Mouse (Mus musculus) c-Kit-positive CD71-positive TER-119-negative erythroid progenitor cells, embryonic 14.5 days (primary cell): ENCODE data around the gene Pdp2.
"Not testable (repeated sequence)": the region's sequence is repeated elsewhere in the genome, so short reads cannot be mapped to it uniquely, and the experiment has no call there.

Source experiments
- DNase-seq: peaks from one replicate; pipeline ENCODE4 v3.0.0-alpha.2; 2013; ENCODE audit warnings: low read depth

Pdp2 gene

GRCm38 (mm10) chr8:104591133-104591834 lies at the start of gene Pdp2:
Pdp2 (plus strand) TSS chr8:104591451.
- DNase-seq, result peak; percentile 93

DNA sequence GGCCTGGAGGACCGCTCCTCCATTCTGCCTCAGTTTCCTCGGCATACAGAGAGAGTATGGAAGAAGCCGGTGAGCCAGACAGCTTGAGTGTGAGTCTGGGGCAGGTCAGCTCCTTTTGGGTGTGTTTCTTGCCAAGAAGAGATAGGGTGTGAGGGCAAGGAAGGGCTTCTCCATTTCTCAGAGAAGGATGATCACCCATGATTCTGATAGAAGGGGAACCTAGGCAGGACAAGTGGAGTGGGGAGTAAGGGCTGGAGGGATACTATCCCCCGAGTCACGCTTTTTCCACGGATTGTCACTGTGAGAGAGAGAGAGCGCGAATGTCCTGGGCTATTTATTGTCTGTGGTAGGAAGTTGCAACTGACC lies 49.8 kb upstream of the Pdp2 start:
- no peak for DNase-seq

DNA sequence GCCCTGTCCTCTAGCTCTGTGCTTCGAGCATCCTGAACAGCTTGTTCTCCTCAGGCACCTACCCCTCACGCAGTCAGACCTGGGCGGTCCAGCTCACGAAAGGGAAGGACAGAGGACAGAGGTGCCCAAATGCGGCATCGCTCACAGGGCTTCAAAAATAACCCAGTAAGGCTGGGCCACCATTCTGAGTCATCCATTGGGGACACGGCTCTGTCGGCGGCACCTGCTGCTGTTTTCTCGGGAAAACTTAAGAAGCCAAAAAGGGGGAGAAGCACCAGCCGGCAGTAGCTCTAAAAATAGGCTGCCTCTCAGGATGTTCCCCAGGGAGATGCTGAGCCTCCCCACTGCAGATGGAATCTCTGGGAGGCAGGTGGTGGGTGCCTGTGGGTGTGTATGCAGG lies 49.1 kb upstream of the Pdp2 start:
- DNase-seq, result no peak

DNA sequence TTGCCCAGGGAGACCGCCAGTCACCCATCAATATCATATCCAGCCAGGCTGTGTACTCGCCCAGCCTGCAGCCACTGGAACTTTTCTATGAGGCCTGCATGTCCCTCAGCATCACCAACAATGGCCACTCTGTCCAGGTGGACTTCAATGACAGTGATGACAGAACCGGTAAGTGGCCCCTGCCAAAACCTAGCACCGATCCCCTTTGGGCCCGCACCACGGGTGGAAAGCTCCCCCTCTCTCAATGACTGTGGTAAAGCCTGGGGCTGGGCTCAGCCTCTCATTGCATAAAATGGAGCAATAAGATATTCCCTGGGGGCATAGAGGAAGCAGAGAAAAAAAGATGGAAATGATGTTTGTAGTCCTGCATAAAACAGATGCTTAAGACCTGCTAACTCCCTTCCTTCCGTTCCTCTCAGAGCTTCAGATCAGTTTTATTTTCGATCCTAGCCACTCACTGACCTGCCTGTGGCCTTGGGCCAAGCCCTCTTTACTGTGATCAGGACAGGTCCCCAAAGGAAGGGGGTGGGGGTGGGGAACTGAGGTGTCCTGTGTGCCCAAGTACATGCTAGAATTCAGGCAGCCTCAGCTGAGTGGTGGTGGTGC lies 47.7 kb upstream of the Pdp2 start:
- no peak for DNase-seq

DNA sequence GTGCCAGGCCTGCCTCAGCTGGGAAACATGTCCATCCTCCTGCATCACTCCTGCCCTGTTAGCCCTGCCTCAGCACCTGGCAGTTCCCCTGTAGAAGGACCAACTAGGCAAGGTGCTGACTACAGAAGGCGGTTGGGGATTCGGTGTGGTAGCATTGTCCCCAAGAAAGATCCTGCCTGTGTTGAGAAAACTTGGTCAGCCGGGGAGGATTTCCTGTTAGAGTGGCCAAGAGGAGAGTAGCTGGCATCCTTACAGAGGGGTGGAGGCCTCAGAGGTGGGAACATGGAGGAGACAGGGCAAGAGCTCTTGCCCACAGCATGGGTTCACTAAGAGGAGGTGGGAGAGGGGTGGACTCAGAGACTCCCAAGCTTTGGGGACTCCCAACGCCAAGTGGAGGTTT lies 36.1 kb upstream of the Pdp2 start:
- DNase-seq, result no peak

DNA sequence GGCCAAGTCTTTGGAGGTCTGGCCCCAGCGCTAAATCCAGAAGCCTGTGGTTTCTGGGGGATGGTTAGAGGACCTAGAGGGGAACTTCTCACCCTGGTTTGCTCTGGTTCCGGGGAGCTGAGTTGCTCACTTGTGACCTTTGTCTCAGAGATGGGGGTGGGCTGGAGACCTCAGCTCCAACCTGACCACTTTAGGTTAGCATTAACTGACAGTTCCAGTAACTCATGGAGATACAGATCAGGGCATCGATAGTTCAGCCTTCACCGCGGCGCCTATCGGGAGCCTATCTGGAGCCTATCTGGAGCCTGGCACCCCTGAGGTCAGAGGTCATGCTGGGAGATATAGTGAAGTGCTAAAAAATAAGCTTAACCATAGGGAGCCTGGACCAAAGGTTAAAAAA lies 34.0 kb upstream of the Pdp2 start:
- DNase-seq, result no peak

DNA sequence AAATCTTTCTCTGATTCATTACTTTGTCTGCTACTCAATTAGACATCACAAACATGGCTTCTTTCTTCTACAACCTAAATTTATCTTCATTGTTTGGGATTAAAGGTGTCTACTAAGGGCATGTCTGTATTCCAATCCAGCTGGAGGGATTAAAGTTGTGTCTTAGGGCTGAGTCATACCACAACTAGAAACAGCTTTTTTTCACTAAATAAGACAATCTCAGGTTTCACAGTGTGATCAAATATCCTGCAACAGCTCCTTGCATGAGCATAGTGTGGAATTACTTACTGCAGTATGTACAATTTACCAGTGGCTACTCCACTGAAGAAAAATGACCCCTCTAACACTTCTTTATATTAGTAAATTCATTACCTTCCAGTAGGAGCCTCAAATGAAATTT lies 30.5 kb upstream of the Pdp2 start:
- DNase-seq, result no peak

DNA sequence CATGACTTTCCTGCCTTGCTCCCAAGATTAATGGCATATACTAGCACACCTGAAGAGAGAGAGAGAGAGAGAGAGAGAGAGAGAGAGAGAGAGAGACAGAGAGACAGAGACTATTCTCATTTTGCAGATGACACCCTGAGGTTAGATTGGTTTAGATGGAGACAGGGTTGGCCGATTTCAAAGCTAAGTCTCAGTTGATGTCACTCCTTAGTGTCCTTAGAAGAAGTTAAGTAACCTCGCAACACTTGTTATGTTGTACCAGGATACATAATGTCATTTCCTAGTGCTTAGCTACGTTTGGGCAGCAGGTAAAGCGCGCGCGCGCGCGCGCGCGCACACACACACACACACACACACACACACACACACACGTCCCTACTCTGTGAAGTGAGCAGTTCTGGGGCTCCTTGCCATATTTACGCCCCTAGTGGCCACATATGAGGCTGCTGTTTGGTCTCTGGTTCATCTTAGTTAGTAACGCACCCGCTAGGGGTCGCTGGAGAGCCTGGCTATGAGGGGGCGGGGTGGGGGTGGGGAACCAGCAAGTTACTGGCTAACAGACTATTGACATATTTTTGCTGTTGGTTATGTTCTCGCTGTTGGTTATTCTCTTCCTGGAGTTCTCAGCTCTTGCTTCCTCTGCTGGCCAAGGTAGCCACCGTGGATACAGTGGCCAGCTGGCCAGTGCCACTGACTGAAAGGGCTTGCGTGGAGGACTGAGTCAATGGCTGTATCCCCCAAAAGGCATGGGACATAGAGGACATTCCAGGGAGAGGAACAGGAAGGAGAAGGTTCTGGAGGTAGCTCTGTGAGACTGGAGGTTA lies 26.4 kb upstream of the Pdp2 start:
- peak; percentile 88 for DNase-seq

DNA sequence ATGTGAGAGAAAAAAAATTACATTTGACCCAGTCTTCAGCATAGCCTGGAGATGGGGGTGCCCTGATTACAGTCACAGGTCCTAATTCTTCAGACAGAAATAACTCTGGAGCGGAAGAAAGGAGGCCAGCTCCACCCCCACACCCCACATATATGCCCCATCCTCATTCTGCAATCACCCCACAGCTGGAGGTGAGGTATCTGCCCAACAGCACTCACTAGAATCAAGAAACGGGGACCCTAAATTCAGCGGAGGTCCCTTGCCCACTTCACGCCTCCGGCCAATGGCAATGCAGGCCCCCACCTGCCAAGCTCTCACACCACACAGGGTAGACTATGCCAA lies 25.8 kb upstream of the Pdp2 start:
- DNase-seq, result no peak

GRCm38 (mm10) chr8:104569559-104569958 lies 21.7 kb upstream of the Pdp2 start:
- no peak for DNase-seq

GRCm38 (mm10) chr8:104570436-104571343 lies 20.6 kb upstream of the Pdp2 start:
- DNase-seq, result peak; percentile 86

DNA sequence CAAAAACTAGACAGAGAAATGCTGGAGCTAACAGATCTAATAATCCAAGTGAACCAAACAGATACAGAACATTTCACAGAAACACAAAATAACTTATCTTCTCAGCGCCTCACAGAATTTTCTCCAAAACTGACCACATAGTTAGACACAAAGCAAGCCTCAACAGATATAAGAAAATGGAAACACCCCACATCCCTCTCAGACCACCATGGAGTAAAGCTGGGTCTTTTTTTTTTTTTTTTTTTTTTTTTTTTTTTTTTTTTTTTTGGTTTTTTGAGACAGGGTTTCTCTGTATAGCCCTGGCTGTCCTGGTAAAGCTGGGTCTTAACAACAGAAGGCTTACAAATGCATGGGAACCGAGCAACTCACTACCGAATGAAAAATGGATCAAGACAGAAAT lies 14.4 kb upstream of the Pdp2 start:
- no peak for DNase-seq

DNA sequence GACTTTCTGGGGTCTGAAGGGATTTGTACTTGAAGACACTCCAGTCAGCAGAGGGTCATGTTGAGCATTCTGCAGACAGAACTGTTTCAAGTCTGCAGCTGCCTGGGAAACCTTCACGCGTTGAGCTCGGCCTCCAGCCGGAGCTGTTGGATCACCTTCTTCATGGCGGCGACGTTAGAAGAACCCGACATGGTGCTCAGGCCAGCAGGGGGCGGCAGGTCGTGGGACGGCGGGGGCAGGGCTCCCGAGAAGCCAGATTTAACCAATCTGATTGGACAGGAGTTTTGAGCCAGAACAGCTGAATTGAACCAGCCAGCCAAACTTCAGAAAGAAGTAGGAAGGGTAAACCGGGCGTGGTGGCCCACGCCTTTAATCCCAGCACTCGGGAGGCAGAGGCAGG lies 13.6 kb upstream of the Pdp2 start:
- DNase-seq, result not testable (repeated sequence)

GRCm38 (mm10) chr8:104584522-104584921 lies 6.7 kb upstream of the Pdp2 start:
- DNase-seq, result no peak

DNA sequence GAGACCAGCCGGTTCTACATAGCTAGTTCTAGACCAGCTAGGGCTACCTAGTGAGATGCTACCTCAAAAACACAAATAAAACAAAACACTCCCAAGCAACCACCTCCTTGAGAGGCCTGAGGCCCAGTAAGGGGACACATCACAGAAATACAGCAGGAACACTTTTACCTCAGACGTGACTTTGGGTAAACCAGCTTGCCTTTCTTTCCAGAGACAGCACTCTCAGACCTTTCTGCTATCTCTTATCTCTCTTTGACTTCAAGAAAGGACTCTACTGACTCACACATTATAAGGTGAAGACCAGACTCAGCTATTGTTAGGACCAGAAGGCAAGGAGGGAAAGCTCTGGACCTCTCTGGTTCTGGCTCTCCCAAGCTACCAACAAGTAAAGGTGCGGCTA lies 967 bp upstream of the Pdp2 start:
- no peak for DNase-seq

DNA sequence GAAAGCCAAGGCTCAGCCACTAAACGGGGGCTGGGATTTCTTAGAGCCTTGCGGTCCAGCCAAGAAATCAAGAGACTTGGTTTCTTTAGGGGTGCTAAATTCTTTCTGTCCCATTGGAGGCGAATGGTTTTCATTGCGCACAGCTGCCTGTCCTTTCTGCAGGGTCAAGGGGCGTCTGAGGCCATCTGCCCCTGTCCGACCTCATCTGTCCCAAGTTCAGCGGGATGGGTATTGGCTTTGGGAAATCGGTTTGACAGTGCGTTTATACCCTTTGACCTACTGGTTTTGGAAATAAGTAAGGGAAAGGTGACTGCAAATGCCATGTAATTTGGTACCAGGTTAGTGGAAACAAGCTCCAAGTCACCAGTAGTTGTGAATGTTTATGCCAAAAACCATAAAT lies 605 bp downstream of the Pdp2 start:
- no peak for DNase-seq

- no peak for DNase-seq
Observed at GRCm38 (mm10) chr8:104592566-104592965, 1.3 kb downstream of the Pdp2 start.

DNA sequence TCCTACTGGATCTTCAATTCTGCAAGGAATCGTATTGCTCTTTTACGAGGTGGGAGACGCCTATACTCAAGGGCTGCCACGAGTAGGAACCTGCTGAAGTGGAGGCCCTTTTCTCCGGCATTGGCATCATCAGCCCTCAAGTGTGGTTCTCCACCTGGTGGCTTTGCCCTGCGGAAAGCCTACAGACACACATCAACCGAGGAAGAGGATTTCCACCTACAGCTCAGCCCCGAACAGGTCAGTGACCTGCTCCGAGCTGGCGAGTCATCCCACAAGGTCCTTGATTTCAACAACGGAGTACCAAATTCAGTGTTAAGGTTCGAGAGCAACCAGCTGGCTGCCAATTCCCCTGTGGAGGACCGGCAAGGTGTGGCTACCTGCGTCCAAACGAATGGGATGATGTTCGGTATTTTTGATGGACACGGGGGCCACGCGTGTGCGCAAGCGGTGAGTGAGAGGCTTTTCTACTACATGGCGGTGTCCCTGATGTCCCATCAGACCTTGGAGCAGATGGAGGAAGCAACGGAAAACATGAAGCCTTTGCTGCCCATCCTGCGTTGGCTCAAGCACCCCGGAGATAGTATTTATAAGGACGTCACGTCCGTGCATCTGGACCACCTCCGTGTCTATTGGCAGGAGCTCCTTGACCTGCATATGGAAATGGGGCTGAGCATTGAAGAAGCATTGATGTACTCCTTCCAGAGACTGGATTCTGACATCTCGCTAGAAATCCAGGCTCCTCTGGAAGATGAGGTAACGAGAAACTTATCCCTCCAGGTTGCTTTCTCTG lies 2.5 kb downstream of the Pdp2 start:
- DNase-seq, result no peak

DNA sequence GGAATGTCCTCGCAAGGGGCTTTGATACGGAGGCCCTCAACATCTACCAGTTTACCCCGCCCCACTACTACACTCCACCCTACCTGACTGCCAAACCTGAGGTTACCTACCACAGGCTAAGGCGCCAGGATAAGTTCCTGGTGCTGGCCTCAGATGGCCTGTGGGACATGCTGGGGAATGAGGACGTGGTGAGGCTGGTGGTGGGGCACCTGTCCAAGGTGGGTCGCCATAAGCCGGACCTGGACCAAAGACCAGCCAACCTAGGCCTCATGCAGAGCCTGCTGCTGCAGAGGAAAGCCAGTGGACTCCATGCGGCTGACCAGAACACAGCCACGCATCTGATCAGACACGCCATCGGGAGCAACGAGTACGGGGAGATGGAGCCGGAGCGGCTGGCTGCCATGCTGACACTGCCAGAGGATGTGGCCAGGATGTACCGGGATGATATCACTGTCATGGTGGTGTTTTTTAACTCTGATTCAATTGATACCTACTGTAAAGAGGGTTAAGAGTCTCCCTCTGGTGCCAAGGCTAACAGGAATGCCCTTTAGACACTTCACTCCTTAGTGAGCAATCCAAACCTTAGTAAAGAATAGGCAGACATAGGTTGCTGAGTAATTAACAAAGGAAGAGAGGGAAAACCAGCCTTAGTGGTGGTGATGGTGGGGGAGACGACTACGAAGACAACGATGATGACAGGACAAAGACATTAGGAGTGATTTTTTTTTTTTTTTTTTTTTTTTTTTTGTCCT lies 3.5 kb downstream of the Pdp2 start:
- no peak for DNase-seq

DNA sequence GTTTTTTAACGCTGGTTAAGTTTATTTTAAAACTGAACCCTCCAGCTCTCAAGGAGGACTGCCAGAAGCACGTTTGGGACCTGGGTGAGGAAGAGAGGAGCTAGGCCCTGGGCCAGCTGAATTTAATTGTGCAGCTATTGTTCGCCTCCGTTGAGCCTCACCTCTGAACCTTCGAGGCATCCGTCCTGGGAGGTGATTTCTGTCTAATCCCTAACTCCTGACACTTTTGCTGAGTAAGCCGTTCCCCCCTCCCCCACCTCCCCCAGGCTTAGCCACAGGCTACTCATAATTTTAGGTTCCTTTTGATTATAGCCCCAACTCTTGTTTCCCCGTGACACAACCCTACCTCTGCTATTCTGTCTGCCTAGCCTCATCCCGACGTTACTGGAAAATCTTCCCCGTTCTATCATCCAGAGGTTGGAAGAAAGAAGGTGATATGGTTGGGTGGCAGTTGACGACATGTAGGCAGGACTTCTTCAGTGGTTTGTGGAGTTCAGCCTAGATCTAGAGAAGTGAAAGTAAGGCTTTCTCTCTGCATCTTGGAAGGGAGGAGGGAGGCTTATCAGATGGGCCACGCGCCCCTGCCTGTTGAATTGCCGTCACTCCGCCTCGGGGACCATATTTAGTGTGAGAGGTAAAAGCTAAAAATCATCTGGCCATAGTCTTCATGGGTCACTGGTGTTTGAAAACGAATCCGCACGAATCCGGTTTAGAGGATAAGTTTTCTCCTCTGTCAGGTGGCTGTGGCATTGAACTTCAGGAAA lies 4.7 kb downstream of the Pdp2 start:
- no peak for DNase-seq
